Mouse (Mus musculus) left cerebral cortex, adult 2 months (tissue): Measurements from ENCODE around the gene Mif4gd. TPM values are rescaled to one million over a fixed set of nuclear protein-coding genes. Genes with fewer than 3 reads are reported as not detected.
A peak's percentile ranks its signal among the peaks of the same experiment; 100 is the strongest.

ENCODE experiments used
- DNase-seq, 2 experiments: peaks; one replicate each; pipeline ENCODE4 v3.0.0; 2021 to 2022; ENCODE audit warnings: low spot score in 2 of 2, mixed read lengths in 1 of 2; ENCODE audit errors: extremely low spot score in 1 of 2
- H3K27ac ChIP-seq: fragments of 200-600 bp; 2 replicates; pipeline ENCODE4 v1.8.1; 2022
- H3K4me3 ChIP-seq: fragments of 200-600 bp; 2 replicates; pipeline ENCODE4 v1.8.1; 2022
- CTCF ChIP-seq: fragments of 200-600 bp; IDR thresholded peaks from 2 replicates; pipeline ENCODE4 v1.8.1; 2022; ENCODE audit warnings: antibody characterized with exemption, mild to moderate bottlenecking, moderate library complexity
- intact Hi-C: fragments of 180-260 bp; cut with DNase I; formaldehyde crosslinking; loops from one replicate; pipeline ENCODE4 v1.15.1; 2025
- total RNA-seq, 2 experiments: library from RNA; stranded (reverse); gene quantifications; 2 replicates each; pipeline ENCODE4 v1.2.3; 2021

Gene Mif4gd
- total RNA-seq, 2 experiments from 2014 or later: 15.6 to 16.0 TPM

- Histone ChIP-seq H3K4me3 (no peak overlapping the region), H3K27ac (no peak overlapping the region)
- intact Hi-C loops: no loop called here
- no peak for TF ChIP-seq CTCF
- peak in 1 of 2 experiments; percentile 32 for DNase-seq
Measured at GRCm38 (mm10) chr11:115608421-115609399, 4.1 kb downstream of the Mif4gd start.

DNA sequence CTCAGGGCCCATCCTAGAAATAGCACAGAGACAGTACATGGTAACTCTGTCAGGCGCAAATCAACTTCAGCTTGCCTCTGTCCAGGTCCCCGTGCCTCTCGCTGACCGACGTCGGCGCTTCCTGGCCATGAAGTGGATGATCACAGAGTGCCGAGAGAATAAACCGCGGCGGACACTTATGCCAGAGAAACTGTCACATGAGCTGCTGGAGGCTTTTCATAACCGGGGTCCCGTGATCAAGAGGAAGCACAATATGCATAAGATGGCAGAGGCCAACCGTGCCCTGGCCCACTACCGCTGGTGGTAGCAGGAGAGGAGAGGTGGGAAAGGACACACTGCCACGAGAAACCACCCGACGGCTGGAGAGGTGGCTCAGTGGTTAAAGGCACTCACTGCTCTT lies 6.0 kb downstream of the Mif4gd start:
- DNase-seq: no peak
- intact Hi-C loops: no loop called here
- no peak overlapping the region for H3K27ac ChIP-seq
- no peak overlapping the region for H3K4me3 ChIP-seq
- no peak for TF ChIP-seq CTCF

- no peak for TF ChIP-seq CTCF
- intact Hi-C loops: loop anchor here (5.0 kb wide), 1 partner anchor 122 kb away; no protein-coding TSS in a partner anchor
- Histone ChIP-seq H3K27ac (peak overlapping the region; percentile 99), H3K4me3 (peak overlapping the region; percentile 99)
- DNase-seq: no peak
Measured at GRCm38 (mm10) chr11:115604304-115604696, 8.5 kb downstream of the Mif4gd start.

DNA sequence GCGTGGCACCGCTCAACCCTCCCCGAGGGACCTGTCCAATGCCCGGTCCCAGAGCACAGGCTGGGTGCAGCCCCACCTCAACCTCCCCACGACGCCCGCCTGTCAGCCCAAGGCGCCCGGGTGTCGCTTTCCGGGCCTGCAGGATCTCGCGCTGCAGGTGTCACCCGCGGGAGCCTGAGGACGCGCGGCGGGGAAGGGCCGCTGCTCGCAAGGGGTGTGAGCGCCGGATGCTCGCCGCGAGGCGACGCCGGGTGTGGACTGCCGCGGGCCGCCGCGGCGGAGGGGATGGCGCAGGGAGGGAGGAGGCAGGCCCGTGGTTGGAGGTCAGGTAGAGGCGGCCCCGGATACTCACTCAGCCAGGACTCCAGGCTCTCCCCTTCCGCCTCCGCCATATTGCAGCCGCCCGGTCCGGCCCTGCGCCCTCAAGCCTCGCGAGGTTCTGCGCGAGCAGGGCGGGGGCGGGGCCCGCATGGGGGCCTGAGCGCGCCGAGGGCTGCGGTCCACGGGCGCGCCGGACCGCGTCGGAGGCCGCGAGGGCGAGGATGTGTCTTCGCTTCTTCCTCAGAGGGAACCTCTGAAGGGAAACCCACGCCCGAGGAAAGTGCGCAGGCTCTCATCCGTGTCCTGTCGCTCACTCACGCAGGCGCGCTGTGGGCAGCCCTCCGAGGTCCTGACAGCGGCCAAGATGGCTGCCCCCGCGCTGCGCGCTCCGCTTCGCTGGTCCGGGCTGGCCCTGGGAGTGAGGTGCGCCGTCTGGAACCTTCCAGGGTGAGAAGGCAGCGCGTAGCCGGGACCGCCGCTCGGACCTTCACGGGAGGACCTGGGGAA lies 9.1 kb downstream of the Mif4gd start, which contains the start of the genes Mrps7 and Gga3:
TSS of gene Mrps7 (plus strand) at position 450 of the 828 bp plus-strand sequence.
TSS of gene Gga3 (minus strand) at position 576 of the 828 bp plus-strand sequence.
- Histone ChIP-seq H3K4me3 (peak within 1 kb of the TSS; percentile 99), H3K27ac (peak within 1 kb of the TSS; percentile 99)
- DNase-seq: peak; percentile 87 to 88
- TF ChIP-seq CTCF: no peak
- intact Hi-C loops: loop anchor here (5.0 kb wide), 1 partner anchor 121 kb away; no protein-coding TSS in a partner anchor

DNA sequence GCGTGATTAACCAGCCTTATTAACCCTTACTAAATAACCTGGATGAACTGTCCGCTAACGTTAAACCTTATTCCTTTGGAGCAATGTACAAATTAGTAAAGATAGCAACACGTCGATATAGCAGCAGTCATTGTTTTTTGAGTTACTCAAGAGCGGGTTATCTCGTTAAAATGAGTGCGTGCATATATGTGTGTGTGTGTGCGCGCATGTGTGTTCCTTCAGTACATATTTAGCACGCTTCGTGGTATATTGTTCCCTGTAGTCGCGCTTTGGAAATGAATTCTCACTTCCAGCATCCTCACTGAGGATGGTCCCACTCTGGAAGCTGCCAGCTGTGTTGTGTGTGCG lies 9.7 kb downstream of the Mif4gd start:
- peak overlapping the region; percentile 99 for H3K4me3 ChIP-seq
- intact Hi-C loops: loop anchor here (5.0 kb wide), 1 partner anchor 121 kb away; no protein-coding TSS in a partner anchor
- peak overlapping the region; percentile 99 for H3K27ac ChIP-seq
- TF ChIP-seq CTCF: no peak
- no peak for DNase-seq

DNA sequence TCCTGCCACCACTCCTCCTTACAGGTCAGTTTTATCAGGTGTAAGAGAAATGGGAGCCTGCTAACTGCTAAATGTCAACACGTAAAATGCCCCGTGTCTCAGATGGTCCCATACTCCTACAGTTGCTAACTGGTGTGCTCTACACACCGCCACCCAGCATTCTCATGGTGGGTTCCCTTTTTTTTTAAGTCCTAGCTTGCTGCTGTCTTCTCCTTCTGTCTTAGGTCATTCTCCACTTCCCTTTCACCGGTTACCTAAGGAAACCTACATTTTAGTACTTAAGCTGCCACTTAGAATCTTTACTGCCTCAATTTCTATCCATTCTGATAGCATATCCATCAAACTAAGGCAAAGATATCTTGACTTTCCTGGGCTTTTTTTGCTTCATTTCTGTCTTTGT lies 11.6 kb downstream of the Mif4gd start:
- intact Hi-C loops: loop anchor here (5.0 kb wide), 1 partner anchor 119 kb away; no protein-coding TSS in a partner anchor
- TF ChIP-seq CTCF: no peak
- no peak for DNase-seq
- no peak overlapping the region for H3K27ac ChIP-seq
- no peak overlapping the region for H3K4me3 ChIP-seq

DNA sequence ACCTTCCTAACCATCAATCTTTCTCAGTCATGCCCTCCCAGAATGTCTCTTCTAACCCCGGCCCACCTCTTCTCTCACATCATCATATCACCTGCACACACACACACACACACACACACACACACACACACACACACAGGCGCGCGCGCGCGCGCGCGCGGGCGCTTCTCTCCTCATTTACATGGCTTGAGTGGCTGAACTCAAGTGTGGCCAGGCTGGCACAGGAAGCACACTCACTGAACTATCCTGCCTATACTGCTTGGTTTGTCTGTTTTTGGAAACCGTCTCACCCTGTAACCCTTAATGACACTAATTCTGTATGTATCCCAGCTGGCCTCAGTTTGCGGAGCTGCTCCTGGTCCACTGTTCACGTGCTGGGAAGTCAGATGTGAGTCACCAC lies 12.0 kb downstream of the Mif4gd start:
- Histone ChIP-seq H3K27ac (no peak overlapping the region), H3K4me3 (no peak overlapping the region)
- no peak for DNase-seq
- no peak for TF ChIP-seq CTCF
- intact Hi-C loops: loop anchor here (5.0 kb wide), 1 partner anchor 118 kb away; no protein-coding TSS in a partner anchor

- no peak for TF ChIP-seq CTCF
- intact Hi-C loops: loop anchor here (5.0 kb wide), 1 partner anchor 117 kb away; no protein-coding TSS in a partner anchor
- H3K27ac ChIP-seq: no peak overlapping the region
- H3K4me3 ChIP-seq: no peak overlapping the region
- DNase-seq: peak in 1 of 2 experiments; percentile 43
Measured at GRCm38 (mm10) chr11:115599722-115600121, 13.0 kb downstream of the Mif4gd start.

DNA sequence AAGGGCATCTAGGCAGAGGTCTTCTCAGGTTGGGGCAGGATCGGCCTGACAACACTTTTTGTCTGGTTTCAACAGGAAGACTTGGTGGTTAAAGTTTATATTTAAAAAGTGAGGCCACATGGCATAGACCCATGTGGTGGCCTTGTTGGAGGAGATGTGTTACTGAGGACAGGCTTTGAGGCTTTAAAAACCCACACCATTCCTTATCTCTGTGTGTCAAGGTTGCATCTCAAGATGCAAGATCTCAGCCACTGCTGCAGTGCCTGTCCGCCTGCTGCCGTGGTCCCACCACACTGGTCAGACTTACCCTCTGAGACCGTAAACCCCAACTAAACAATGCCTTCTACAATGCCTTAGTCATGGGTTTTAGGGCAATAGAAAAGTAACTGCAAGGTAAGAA lies 14.5 kb downstream of the Mif4gd start:
- Histone ChIP-seq H3K27ac (no peak overlapping the region), H3K4me3 (no peak overlapping the region)
- no peak for DNase-seq
- TF ChIP-seq CTCF: no peak
- intact Hi-C loops: no loop called here

- H3K27ac ChIP-seq: no peak overlapping the region
- intact Hi-C loops: no loop called here
- DNase-seq: no peak
- H3K4me3 ChIP-seq: no peak overlapping the region
- TF ChIP-seq CTCF: peak; percentile 23
Measured at GRCm38 (mm10) chr11:115595209-115595608, 17.6 kb downstream of the Mif4gd start.

DNA sequence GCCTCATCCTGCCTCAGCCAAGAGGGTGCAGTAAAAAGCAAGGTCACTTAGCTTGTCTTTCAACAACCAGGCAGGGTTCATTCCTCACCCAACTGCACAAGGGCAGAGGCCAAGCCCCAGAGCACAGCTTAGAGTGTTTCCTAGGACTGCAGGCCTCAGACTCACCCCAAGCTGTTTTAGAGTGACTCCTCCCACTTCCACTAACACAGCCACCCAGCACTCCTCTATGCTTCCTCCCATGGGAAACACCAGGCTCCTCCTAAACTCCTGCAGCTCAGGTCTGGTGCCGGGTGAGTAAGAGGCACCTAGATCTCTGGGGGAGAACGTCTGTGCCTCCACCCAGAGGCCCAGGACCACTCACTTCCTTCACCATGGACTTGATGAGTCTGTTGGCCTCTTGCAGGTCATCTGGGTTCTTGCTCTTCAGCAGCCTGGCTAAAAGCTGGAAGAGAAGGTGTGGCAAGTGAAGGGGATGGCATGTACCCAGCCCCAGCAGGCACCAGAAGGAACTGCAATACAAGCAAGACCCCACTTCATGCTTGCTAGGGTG lies 22.2 kb downstream of the Mif4gd start:
- no peak for TF ChIP-seq CTCF
- intact Hi-C loops: loop anchor here (2.0 kb wide), 1 partner anchor 22 kb away; no protein-coding TSS in a partner anchor
- Histone ChIP-seq H3K27ac (no peak overlapping the region), H3K4me3 (no peak overlapping the region)
- DNase-seq: no peak
